Mouse (Mus musculus) CD4-positive, CD25-positive, alpha-beta regulatory T cell, adult 9 weeks (primary cell): Measurements from ENCODE around the gene Scp2d1. TPM values are rescaled to one million over a fixed set of nuclear protein-coding genes. Genes with fewer than 3 reads are reported as not detected.

Experiments used
- polyA plus RNA-seq: library from polyadenylated mRNA; unstranded; fragments of 100-300 nt; shearing (Covaris generic); gene quantifications from one replicate; pipeline ENCODE4 v1.2.1, GENCODE M21; 2017

Gene Scp2d1
- not detected for polyA plus RNA-seq

GRCm38 (mm10) chr2:144823356-144823755 lies at the start of gene Scp2d1:
Scp2d1 (plus strand) TSS chr2:144823656.

Other genes starting within 250 kb of the Scp2d1 start
- gene Smim26, start 229.6 kb upstream of the Scp2d1 start, polyA plus RNA-seq = 34.6 TPM
- 76.3 TPM for gene Dtd1, start 223.8 kb upstream of the Scp2d1 start, polyA plus RNA-seq